Mouse (Mus musculus) MEL (cell line): ENCODE results near the gene Zbtb1. TPM values are rescaled to one million over a fixed set of nuclear protein-coding genes. Genes with fewer than 3 reads are reported as not detected.

Experiments used
- DNase-seq: peaks from one replicate; pipeline ENCODE4 v3.0.0; 2011; ENCODE audit warnings: low read depth, low spot score
- H3K27ac ChIP-seq: 2 replicates; pipeline ENCODE4 v1.5.1; 2012; ENCODE audit warnings: low read depth, mild to moderate bottlenecking, control low read depth, low read length, moderate library complexity; ENCODE audit not compliant: control insufficient read depth
- H3K27me3 ChIP-seq, 2 experiments: fragments of 150-350 bp in 1 of 2; sonication (generic) in 1 of 2; 2 replicates each; pipeline ENCODE4 v1.6.1; 2012; ENCODE audit warnings: low read length in 2 of 2, mild to moderate bottlenecking in 2 of 2, improper control_type of control experiment in 1 of 2, moderate library complexity in 1 of 2; ENCODE audit not compliant: insufficient read depth in 2 of 2, control insufficient read depth in 1 of 2
- H3K36me3 ChIP-seq, 2 experiments: 2 replicates each; pipeline ENCODE4 v1.6.1; 2012 to 2014; ENCODE audit warnings: low read length in 2 of 2, improper control_type of control experiment in 1 of 2, inconsistent platforms in 1 of 2, mild to moderate bottlenecking in 1 of 2; ENCODE audit not compliant: insufficient read depth in 2 of 2, control insufficient read depth in 1 of 2
- H3K4me1 ChIP-seq, 2 experiments: fragments of 150-350 bp in 1 of 2; sonication (generic) in 1 of 2; 2 replicates each; pipeline ENCODE4 v1.6.1; 2012; ENCODE audit warnings: low read length in 2 of 2, improper control_type of control experiment in 1 of 2, mild to moderate bottlenecking in 1 of 2; ENCODE audit not compliant: insufficient read depth in 2 of 2, control insufficient read depth in 1 of 2
- H3K4me3 ChIP-seq, 2 experiments: fragments of 150-350 bp in 1 of 2; sonication (generic) in 1 of 2; 2 replicates each; pipeline ENCODE4 v1.5.1; 2012; ENCODE audit warnings: low read depth in 2 of 2, low read length in 2 of 2, mild to moderate bottlenecking in 2 of 2, moderate library complexity in 2 of 2, control low read depth in 1 of 2, improper control_type of control experiment in 1 of 2; ENCODE audit not compliant: control insufficient read depth in 1 of 2, insufficient read depth in 1 of 2
- H3K79me2 ChIP-seq: 2 replicates; pipeline ENCODE4 v1.6.1; 2012; ENCODE audit warnings: mild to moderate bottlenecking, low read length, moderate library complexity; ENCODE audit not compliant: control insufficient read depth, poor library complexity, insufficient read depth
- H3K9ac ChIP-seq: 2 replicates; pipeline ENCODE4 v1.6.1; 2012; ENCODE audit warnings: low read depth, mild to moderate bottlenecking, control low read depth, low read length, moderate library complexity; ENCODE audit not compliant: control insufficient read depth, poor library complexity, severe bottlenecking
- H3K9me3 ChIP-seq: fragments of 150-350 bp; sonication (generic); replicated peaks from 2 replicates; pipeline ENCODE4 v1.6.1; 2012; ENCODE audit warnings: mild to moderate bottlenecking, low read length, improper control_type of control experiment, moderate library complexity; ENCODE audit not compliant: insufficient read depth
- CTCF ChIP-seq, 3 experiments: IDR thresholded peaks in 2 of 3; conservative IDR thresholded peaks in 1 of 3; 2 replicates each; pipeline ENCODE4 v1.5.1; 2011 to 2012; ENCODE audit warnings: low read length in 3 of 3, low read depth in 2 of 3, mild to moderate bottlenecking in 2 of 3, improper control_type of control experiment in 1 of 3, inconsistent platforms in 1 of 3, mixed read lengths in 1 of 3, moderate library complexity in 1 of 3; ENCODE audit not compliant: control insufficient read depth in 1 of 3, insufficient read depth in 1 of 3, poor library complexity in 1 of 3, severe bottlenecking in 1 of 3
- ELF1 ChIP-seq: IDR thresholded peaks from 2 replicates; pipeline ENCODE4 v1.6.1; 2014; ENCODE audit warnings: low read depth, mild to moderate bottlenecking, inconsistent platforms, low read length, improper control_type of control experiment, moderate library complexity
- GABPA ChIP-seq: IDR thresholded peaks from 2 replicates; pipeline ENCODE4 v1.6.1; 2012; ENCODE audit warnings: low read depth, mild to moderate bottlenecking, inconsistent platforms, low read length, improper control_type of control experiment, moderate library complexity
- GATA1 ChIP-seq: IDR thresholded peaks from 2 replicates; pipeline ENCODE4 v1.6.1; 2011; ENCODE audit warnings: low read depth, low read length, improper control_type of control experiment
- HCFC1 ChIP-seq: IDR thresholded peaks from 2 replicates; pipeline ENCODE4 v1.6.1; 2012; ENCODE audit warnings: low read depth, mild to moderate bottlenecking, inconsistent platforms, low read length, improper control_type of control experiment, moderate library complexity
- JUND ChIP-seq: IDR thresholded peaks from 2 replicates; pipeline ENCODE4 v1.6.1; 2011; ENCODE audit warnings: low read depth, mild to moderate bottlenecking, improper control_type of control experiment, low read length
- MEF2A ChIP-seq: IDR thresholded peaks from 2 replicates; pipeline ENCODE4 v1.6.1; 2014; ENCODE audit warnings: low read depth, mild to moderate bottlenecking, inconsistent platforms, low read length, improper control_type of control experiment; ENCODE audit not compliant: poor library complexity, insufficient replicate concordance, severe bottlenecking; ENCODE audit errors: extremely low read depth
- NELFE ChIP-seq: IDR thresholded peaks from 2 replicates; pipeline ENCODE4 v1.6.1; 2011; ENCODE audit warnings: low read depth, low read length, improper control_type of control experiment
- POLR2AphosphoS5 ChIP-seq: IDR thresholded peaks from 2 replicates; pipeline ENCODE4 v1.6.1; 2012; ENCODE audit warnings: low read depth, borderline replicate concordance, mild to moderate bottlenecking, inconsistent platforms, low read length, moderate library complexity, mixed read lengths
- RCOR1 ChIP-seq: IDR thresholded peaks from 2 replicates; pipeline ENCODE4 v1.6.1; 2012; ENCODE audit warnings: low read depth, mild to moderate bottlenecking, inconsistent platforms, low read length, improper control_type of control experiment
- SIN3A ChIP-seq: IDR thresholded peaks from 2 replicates; pipeline ENCODE4 v1.6.1; 2012; ENCODE audit warnings: low read length, improper control_type of control experiment, inconsistent platforms
- TBP ChIP-seq: IDR thresholded peaks from 2 replicates; pipeline ENCODE4 v1.8.0; 2011; ENCODE audit warnings: low read depth, low read length, improper control_type of control experiment
- UBTF ChIP-seq: IDR thresholded peaks from 2 replicates; pipeline ENCODE4 v1.6.1; 2012; ENCODE audit warnings: low read depth, mild to moderate bottlenecking, inconsistent platforms, low read length, improper control_type of control experiment, moderate library complexity, borderline replicate concordance; ENCODE audit not compliant: insufficient read depth
- USF2 ChIP-seq, 2 experiments: IDR thresholded peaks; 2 replicates each; pipeline ENCODE4 v1.6.1; 2011 to 2012; ENCODE audit warnings: improper control_type of control experiment in 2 of 2, low read length in 2 of 2, borderline replicate concordance in 1 of 2, inconsistent platforms in 1 of 2, low read depth in 1 of 2, mild to moderate bottlenecking in 1 of 2; ENCODE audit not compliant: insufficient read depth in 1 of 2
- ZKSCAN1 ChIP-seq: IDR thresholded peaks from 2 replicates; pipeline ENCODE4 v1.6.1; 2012; ENCODE audit warnings: low read depth, mild to moderate bottlenecking, inconsistent platforms, low read length, improper control_type of control experiment, moderate library complexity
- ZMIZ1 ChIP-seq: IDR thresholded peaks from 2 replicates; pipeline ENCODE4 v1.6.1; 2012; ENCODE audit warnings: low read depth, mild to moderate bottlenecking, inconsistent platforms, low read length, improper control_type of control experiment, moderate library complexity
- ZNF384 ChIP-seq: IDR thresholded peaks from 2 replicates; pipeline ENCODE4 v1.6.1; 2012; ENCODE audit warnings: low read depth, mild to moderate bottlenecking, inconsistent platforms, low read length, improper control_type of control experiment
- polyA plus RNA-seq, 2 experiments: library from polyadenylated mRNA; stranded (reverse) in 1 of 2; unstranded in 1 of 2; fragments of >175 nt in 1 of 2; fragments of >200 nt in 1 of 2; gene quantifications; 2 replicates each; pipeline versions ENCODE4 v1.2.1 to v1.2.4; 2012; ENCODE audit warnings: low replicate concordance in 2 of 2, low read depth in 1 of 2; ENCODE audit not compliant: insufficient read length in 2 of 2, insufficient read depth in 1 of 2, missing spikeins in 1 of 2
- total RNA-seq: library from RNA; depleted of rRNA; stranded (reverse); fragments of 300-350 nt; gene quantifications from 2 replicates; pipeline ENCODE4 v1.2.3, GENCODE M21; 2012

Zbtb1 gene
- total and polyA plus RNA-seq, 3 experiments, result 5.1 to 7.0 TPM; not detected in 1

DNA sequence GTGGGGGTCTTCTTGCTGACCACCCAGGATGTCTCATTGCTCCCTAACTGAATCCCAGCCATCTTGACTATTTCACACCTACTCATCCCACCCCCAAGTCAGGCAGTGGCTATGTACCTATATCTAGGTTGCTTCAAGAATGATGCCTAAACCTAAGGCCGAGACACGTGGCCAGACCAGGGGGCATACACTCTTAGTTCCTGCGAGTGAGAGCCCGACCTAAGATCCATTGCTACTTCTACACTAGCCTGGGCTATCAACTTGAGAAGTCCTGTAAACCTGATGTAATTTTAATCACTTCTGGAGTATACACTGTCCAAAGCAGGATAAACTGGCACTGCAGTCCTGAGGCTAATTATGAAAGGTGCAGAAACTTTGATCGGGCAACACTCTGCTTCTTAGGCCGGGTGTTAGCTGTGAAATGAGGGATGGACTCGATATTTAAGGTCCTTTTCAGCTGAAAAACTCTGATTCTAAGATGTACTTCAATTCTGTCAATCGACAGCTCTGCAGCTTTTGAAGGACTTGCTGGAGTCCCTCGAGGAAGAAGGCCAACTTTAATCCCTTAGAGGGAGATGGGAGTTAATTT is 1.8 kb upstream of the Zbtb1 start (continued):
- TF ChIP-seq ZKSCAN1 (no peak), GABPA (no peak), POLR2AphosphoS5 (no peak), ZMIZ1 (no peak), USF2 (IDR thresholded peaks at IDR 0.05; ENCODE audit: borderline replicate concordance in 1 of 2, insufficient read depth in 1 of 2, low read depth in 1 of 2, low read length in 2 of 2) (no peak), ELF1 (no peak), GATA1 (no peak), MEF2A (no peak), UBTF (no peak), JUND (no peak), NELFE (peak; percentile 5; the same call in 1 of the 2 replicates), ZNF384 (no peak), CTCF (IDR thresholded peaks at IDR 0.05 in 2 of 3, conservative IDR thresholded peaks at IDR 0.05 in 1 of 3; ENCODE audit: control insufficient read depth in 1 of 3, insufficient read depth in 1 of 3, low read depth in 2 of 3, low read length in 3 of 3, poor library complexity in 1 of 3, severe bottlenecking in 1 of 3) (no peak)

GRCm38 (mm10) chr12:76368790-76369205 is 1.3 kb upstream of the Zbtb1 start:
- Histone ChIP-seq H3K9me3 (no peaks in the 10 kb centered on the region), H3K9ac (peak overlapping the region; percentile 100), H3K27ac (peak overlapping the region; percentile 97), H3K27me3 (no peaks in the 10 kb centered on the region), H3K4me3 (peak overlapping the region; percentile 67 to 87), H3K4me1 (peaks cover 25 to 35% of the 10 kb centered on the region in 2 experiments), H3K36me3 (peaks cover 0 to 41% of the 10 kb centered on the region in 2 experiments; a peak in 2 of 4 replicates), H3K79me2 (peaks cover 80% of the 10 kb centered on the region)
- TF ChIP-seq HCFC1, result 0 out of 2 replicates have a peak, but pooled peaks have one; percentile 1
- TF ChIP-seq ZNF384, result no peak
- TF ChIP-seq RCOR1, result no peak
- peak; percentile 84 for TF ChIP-seq GATA1
- peak; percentile 64; the same call in 1 of the 2 replicates for TF ChIP-seq TBP
- TF ChIP-seq JUND, result no peak
- peak; percentile 27 for TF ChIP-seq SIN3A
- DNase-seq, result peak; percentile 80
